Mouse (Mus musculus): Measurements from ENCODE around the gene Pigq. TPM values are rescaled to one million over a fixed set of nuclear protein-coding genes. Genes with fewer than 3 reads are reported as not detected.

The Pigq gene
- polyA plus RNA-seq, 1 experiment from 2014 or later, result 59.3 TPM

DNA sequence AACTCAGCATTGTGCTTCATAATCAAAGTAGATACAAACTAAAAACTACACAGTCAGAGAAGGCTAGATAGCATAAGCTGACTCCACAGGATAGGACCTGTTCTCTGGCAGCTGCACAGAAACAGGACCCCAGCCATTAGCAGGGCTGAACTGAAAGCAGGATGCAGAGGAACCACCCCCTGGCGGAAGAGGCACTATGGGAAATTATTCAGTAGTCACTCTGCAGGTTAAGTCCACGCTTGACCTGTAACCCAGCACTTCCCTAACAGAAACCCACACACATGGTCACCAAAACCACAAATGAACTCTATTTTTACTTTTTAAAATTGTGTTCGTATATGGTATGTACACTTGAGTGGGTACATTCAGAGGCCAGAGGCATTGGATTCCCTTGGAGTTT lies 41.7 kb downstream of the Pigq start:
- Histone ChIP-seq H3K9ac (ENCODE audit: low read length) (no peak overlapping the region), H3K36me3 (ENCODE audit: control insufficient read depth, insufficient read depth) (0 out of 2 replicates have a peak, but pooled peaks cover 5% of the 10 kb centered on the region), H3K4me2 (ENCODE audit: low read depth, low read length) (no peak overlapping the region), H3K4me3 (ENCODE audit: low read length) (no peak overlapping the region), H3K4me1 (ENCODE audit: control insufficient read depth, insufficient read depth, low read length) (no peaks in the 10 kb centered on the region), H3K27me3 (ENCODE audit: control insufficient read depth, insufficient read depth, low read length) (no peaks in the 10 kb centered on the region), H3K27ac (ENCODE audit: low read length) (no peak overlapping the region), H3K9me3 (replicated peaks; ENCODE audit: control insufficient read depth, low read length) (no peaks in the 10 kb centered on the region)
- 78% methylated on average over 3 of the region's 3 CpGs for WGBS
- ATAC-seq (replicated peaks; ENCODE audit: extremely low read depth, insufficient read depth, low FRiP score), result no peak

DNA sequence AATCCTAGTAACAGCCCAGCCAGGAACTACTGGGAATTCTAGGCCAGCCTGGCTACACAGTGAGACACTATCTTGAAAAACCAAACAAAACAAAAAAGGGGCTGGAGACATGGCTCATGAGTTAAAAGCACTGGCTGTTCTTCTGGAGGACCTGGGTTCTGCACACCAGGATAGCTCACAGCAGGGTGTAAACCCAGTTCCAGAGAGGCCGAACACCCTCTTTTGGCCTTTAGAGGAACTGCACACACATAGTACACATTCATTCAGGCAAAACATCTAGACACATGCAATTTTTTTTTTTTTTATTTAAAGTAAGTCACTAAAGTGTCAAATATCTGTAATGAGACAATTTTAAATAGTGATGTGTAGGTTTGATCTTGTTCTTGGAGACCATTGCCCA lies 44.5 kb downstream of the Pigq start:
- no peaks in the 10 kb centered on the region for H3K4me1 ChIP-seq (ENCODE audit: control insufficient read depth, insufficient read depth, low read length)
- WGBS, result 95% methylated on average over 1 of the region's 1 CpGs
- H3K27me3 ChIP-seq (ENCODE audit: control insufficient read depth, insufficient read depth, low read length), result no peaks in the 10 kb centered on the region
- H3K9me3 ChIP-seq (replicated peaks; ENCODE audit: control insufficient read depth, low read length), result no peaks in the 10 kb centered on the region
- 0 out of 2 replicates have a peak, but pooled peaks cover 5% of the 10 kb centered on the region for H3K36me3 ChIP-seq (ENCODE audit: control insufficient read depth, insufficient read depth)
- no peak overlapping the region for H3K4me2 ChIP-seq (ENCODE audit: low read depth, low read length)
- no peak for ATAC-seq (replicated peaks; ENCODE audit: extremely low read depth, insufficient read depth, low FRiP score)
- H3K9ac ChIP-seq (ENCODE audit: low read length), result no peak overlapping the region
- no peak overlapping the region for H3K4me3 ChIP-seq (ENCODE audit: low read length)
- no peak overlapping the region for H3K27ac ChIP-seq (ENCODE audit: low read length)

DNA sequence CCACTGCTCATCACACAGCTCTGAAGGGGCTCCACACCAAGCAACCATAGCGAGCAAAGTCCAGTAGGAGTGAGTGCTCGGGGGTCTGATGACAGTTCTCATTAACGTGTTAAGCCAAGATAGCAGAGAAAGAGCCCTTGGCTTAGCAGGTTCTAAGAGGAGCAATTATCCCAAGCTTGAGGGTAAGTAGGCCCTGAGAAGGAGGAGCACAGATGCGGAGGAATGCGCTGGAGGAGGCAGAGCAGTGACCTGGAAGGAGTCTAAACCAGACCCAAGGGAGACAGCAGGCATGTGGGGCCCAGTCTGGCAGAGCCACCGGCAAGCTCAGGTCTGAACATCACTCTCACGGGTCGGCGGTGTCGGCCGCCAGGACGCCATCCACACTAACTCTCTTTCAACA lies 48.8 kb downstream of the Pigq start:
- Histone ChIP-seq H3K27me3 (ENCODE audit: control insufficient read depth, insufficient read depth, low read length) (no peaks in the 10 kb centered on the region), H3K9ac (ENCODE audit: low read length) (no peak overlapping the region), H3K4me3 (ENCODE audit: low read length) (no peak overlapping the region), H3K4me1 (ENCODE audit: control insufficient read depth, insufficient read depth, low read length) (0 out of 2 replicates have a peak, but pooled peaks cover 2% of the 10 kb centered on the region), H3K9me3 (replicated peaks; ENCODE audit: control insufficient read depth, low read length) (no peaks in the 10 kb centered on the region), H3K27ac (ENCODE audit: low read length) (no peak overlapping the region), H3K36me3 (ENCODE audit: control insufficient read depth, insufficient read depth) (0 out of 2 replicates have a peak, but pooled peaks cover 5% of the 10 kb centered on the region), H3K4me2 (ENCODE audit: low read depth, low read length) (no peak overlapping the region)
- 58% methylated on average over 12 of the region's 12 CpGs for WGBS
- no peak for ATAC-seq (replicated peaks; ENCODE audit: extremely low read depth, insufficient read depth, low FRiP score)

DNA sequence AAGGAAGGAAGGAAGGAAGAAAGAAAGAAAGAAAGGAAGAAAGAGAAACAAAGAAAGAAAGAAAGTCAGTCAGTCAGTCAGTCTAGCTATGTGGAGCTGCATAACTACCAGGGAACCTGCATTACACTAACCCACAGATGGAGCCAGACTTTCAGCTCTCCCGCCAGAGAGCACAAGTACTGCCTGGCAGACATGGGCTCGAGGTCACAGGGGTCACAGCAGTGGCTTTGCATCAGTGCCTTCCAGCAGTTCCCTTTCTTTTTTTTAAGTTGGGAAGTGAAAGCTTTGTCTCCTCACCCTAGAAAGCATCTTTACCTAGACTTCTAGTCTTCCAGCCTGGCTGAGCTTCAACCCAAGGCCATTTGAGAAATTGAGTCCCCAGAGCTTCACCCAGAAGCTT lies 49.3 kb downstream of the Pigq start:
- no peak overlapping the region for H3K27ac ChIP-seq (ENCODE audit: low read length)

DNA sequence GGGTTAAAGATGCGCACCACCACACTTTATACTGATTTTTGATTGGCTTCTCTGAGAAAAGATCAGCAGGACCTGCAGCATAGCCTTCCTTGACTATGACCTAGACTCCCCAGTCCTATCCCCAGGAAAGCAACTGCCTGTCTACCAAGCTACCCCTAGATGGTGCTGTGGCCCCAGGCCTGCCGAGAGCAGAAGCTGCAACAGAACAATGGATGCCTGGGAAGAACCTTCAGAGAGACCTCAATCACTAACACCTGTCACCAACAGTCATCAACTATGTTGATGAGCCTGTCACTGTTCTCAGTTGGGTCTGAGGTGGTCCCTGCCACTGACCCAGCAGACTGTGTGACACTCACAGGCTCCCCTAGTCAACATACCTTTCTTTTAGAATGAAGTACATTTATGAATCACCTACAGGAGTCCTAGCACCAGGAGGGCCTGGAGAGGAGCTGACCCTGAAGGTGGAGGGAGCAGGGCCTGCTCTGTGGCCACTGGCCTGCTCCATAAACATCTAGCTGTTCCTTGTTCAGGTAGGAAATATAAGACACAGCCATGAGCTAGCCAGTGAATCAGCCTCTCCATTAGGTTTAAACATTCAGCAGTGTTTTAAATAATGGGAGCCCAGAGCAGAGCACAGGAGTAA lies 50.6 kb downstream of the Pigq start:
- Histone ChIP-seq H3K27me3 (ENCODE audit: control insufficient read depth, insufficient read depth, low read length) (no peaks in the 10 kb centered on the region), H3K9ac (ENCODE audit: low read length) (no peak overlapping the region), H3K27ac (ENCODE audit: low read length) (no peak overlapping the region), H3K9me3 (replicated peaks; ENCODE audit: control insufficient read depth, low read length) (no peaks in the 10 kb centered on the region), H3K4me1 (ENCODE audit: control insufficient read depth, insufficient read depth, low read length) (0 out of 2 replicates have a peak, but pooled peaks cover 2% of the 10 kb centered on the region), H3K4me2 (ENCODE audit: low read depth, low read length) (no peak overlapping the region), H3K36me3 (ENCODE audit: control insufficient read depth, insufficient read depth) (0 out of 2 replicates have a peak, but pooled peaks cover 7% of the 10 kb centered on the region), H3K4me3 (ENCODE audit: low read length) (no peak overlapping the region)
- ATAC-seq (replicated peaks; ENCODE audit: extremely low read depth, insufficient read depth, low FRiP score), result peak; percentile 83
- WGBS, result 34% methylated on average over 2 of the region's 2 CpGs

More for the DNA sequence above, 49.3 kb downstream of the Pigq start:
- no peaks in the 10 kb centered on the region for H3K27me3 ChIP-seq (ENCODE audit: control insufficient read depth, insufficient read depth, low read length)
- no peaks in the 10 kb centered on the region for H3K9me3 ChIP-seq (replicated peaks; ENCODE audit: control insufficient read depth, low read length)
- ATAC-seq (replicated peaks; ENCODE audit: extremely low read depth, insufficient read depth, low FRiP score), result no peak
- no peak overlapping the region for H3K4me3 ChIP-seq (ENCODE audit: low read length)
- no peak overlapping the region for H3K9ac ChIP-seq (ENCODE audit: low read length)
- 0 out of 2 replicates have a peak, but pooled peaks cover 2% of the 10 kb centered on the region for H3K4me1 ChIP-seq (ENCODE audit: control insufficient read depth, insufficient read depth, low read length)
- no peak overlapping the region for H3K4me2 ChIP-seq (ENCODE audit: low read depth, low read length)
- 38% methylated on average over 2 of the region's 2 CpGs for WGBS
- H3K36me3 ChIP-seq (ENCODE audit: control insufficient read depth, insufficient read depth), result 0 out of 2 replicates have a peak, but pooled peaks cover 4% of the 10 kb centered on the region

- no peak overlapping the region for H3K9ac ChIP-seq (ENCODE audit: low read length)
- 69% methylated on average over 3 of the region's 3 CpGs for WGBS
- H3K36me3 ChIP-seq (ENCODE audit: control insufficient read depth, insufficient read depth), result peaks cover 14% of the 10 kb centered on the region; the same call in 1 of the 2 replicates
- H3K27ac ChIP-seq (ENCODE audit: low read length), result no peak overlapping the region
- H3K4me1 ChIP-seq (ENCODE audit: control insufficient read depth, insufficient read depth, low read length), result no peaks in the 10 kb centered on the region
- ATAC-seq (replicated peaks; ENCODE audit: extremely low read depth, insufficient read depth, low FRiP score), result no peak
- no peak overlapping the region for H3K4me2 ChIP-seq (ENCODE audit: low read depth, low read length)
- H3K9me3 ChIP-seq (replicated peaks; ENCODE audit: control insufficient read depth, low read length), result no peaks in the 10 kb centered on the region
- no peak overlapping the region for H3K4me3 ChIP-seq (ENCODE audit: low read length)
- no peaks in the 10 kb centered on the region for H3K27me3 ChIP-seq (ENCODE audit: control insufficient read depth, insufficient read depth, low read length)
Measured at GRCm38 (mm10) chr17:25888837-25889236, 55.9 kb downstream of the Pigq start.

DNA sequence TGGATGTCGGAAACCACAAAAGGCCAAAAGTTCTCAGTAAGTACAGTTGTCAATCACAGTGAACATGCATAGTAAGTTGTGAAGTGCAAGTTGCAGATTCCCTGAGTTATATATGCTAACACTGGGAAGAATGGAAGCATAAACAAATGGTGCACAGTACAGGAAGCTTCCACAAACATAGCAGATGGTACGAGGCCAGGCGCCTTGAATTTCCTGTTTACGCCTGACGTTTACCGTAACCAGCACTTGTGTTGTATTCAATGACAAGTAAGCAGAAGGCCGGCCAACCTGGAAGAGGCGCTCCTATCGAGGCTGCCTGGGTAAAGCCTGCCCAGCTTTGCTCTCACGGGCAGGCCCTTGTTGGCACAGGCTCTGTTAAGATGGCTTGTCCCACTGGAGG lies 57.3 kb downstream of the Pigq start:
- no peak for ATAC-seq (replicated peaks; ENCODE audit: extremely low read depth, insufficient read depth, low FRiP score)
- H3K4me2 ChIP-seq (ENCODE audit: low read depth, low read length), result no peak overlapping the region
- peaks cover 23% of the 10 kb centered on the region for H3K36me3 ChIP-seq (ENCODE audit: control insufficient read depth, insufficient read depth)
- WGBS, result 78% methylated on average over 10 of the region's 10 CpGs
- no peaks in the 10 kb centered on the region for H3K9me3 ChIP-seq (replicated peaks; ENCODE audit: control insufficient read depth, low read length)
- no peak overlapping the region for H3K27ac ChIP-seq (ENCODE audit: low read length)
- no peaks in the 10 kb centered on the region for H3K27me3 ChIP-seq (ENCODE audit: control insufficient read depth, insufficient read depth, low read length)
- no peak overlapping the region for H3K9ac ChIP-seq (ENCODE audit: low read length)
- no peaks in the 10 kb centered on the region for H3K4me1 ChIP-seq (ENCODE audit: control insufficient read depth, insufficient read depth, low read length)
- H3K4me3 ChIP-seq (ENCODE audit: low read length), result no peak overlapping the region

- H3K9ac ChIP-seq (ENCODE audit: low read length), result no peak overlapping the region
- no peaks in the 10 kb centered on the region for H3K27me3 ChIP-seq (ENCODE audit: control insufficient read depth, insufficient read depth, low read length)
- no peak overlapping the region for H3K4me2 ChIP-seq (ENCODE audit: low read depth, low read length)
- peaks cover 23% of the 10 kb centered on the region for H3K36me3 ChIP-seq (ENCODE audit: control insufficient read depth, insufficient read depth)
- no peaks in the 10 kb centered on the region for H3K4me1 ChIP-seq (ENCODE audit: control insufficient read depth, insufficient read depth, low read length)
- H3K27ac ChIP-seq (ENCODE audit: low read length), result no peak overlapping the region
- no peak for ATAC-seq (replicated peaks; ENCODE audit: extremely low read depth, insufficient read depth, low FRiP score)
- no peaks in the 10 kb centered on the region for H3K9me3 ChIP-seq (replicated peaks; ENCODE audit: control insufficient read depth, low read length)
- H3K4me3 ChIP-seq (ENCODE audit: low read length), result no peak overlapping the region
Measured at GRCm38 (mm10) chr17:25886806-25887205, 57.9 kb downstream of the Pigq start.

GRCm38 (mm10) chr17:25885636-25886035 lies 59.1 kb downstream of the Pigq start:
- no peaks in the 10 kb centered on the region for H3K9me3 ChIP-seq (replicated peaks; ENCODE audit: control insufficient read depth, low read length)
- WGBS, result 75% methylated on average over 4 of the region's 4 CpGs
- no peak for ATAC-seq (replicated peaks; ENCODE audit: extremely low read depth, insufficient read depth, low FRiP score)
- H3K27me3 ChIP-seq (ENCODE audit: control insufficient read depth, insufficient read depth, low read length), result no peaks in the 10 kb centered on the region
- H3K4me3 ChIP-seq (ENCODE audit: low read length), result no peak overlapping the region
- no peak overlapping the region for H3K9ac ChIP-seq (ENCODE audit: low read length)
- H3K36me3 ChIP-seq (ENCODE audit: control insufficient read depth, insufficient read depth), result peaks cover 23% of the 10 kb centered on the region
- H3K4me2 ChIP-seq (ENCODE audit: low read depth, low read length), result no peak overlapping the region
- no peak overlapping the region for H3K27ac ChIP-seq (ENCODE audit: low read length)
- H3K4me1 ChIP-seq (ENCODE audit: control insufficient read depth, insufficient read depth, low read length), result no peaks in the 10 kb centered on the region
